Mouse (Mus musculus) midbrain, embryonic 10.5 days (tissue): ENCODE results near the gene Pdzd8. TPM values are rescaled to one million over a fixed set of nuclear protein-coding genes. Genes with fewer than 3 reads are reported as not detected.

Experiments
- DNase-seq: peaks from one replicate; pipeline ENCODE4 v3.0.0-alpha.2; 2017; ENCODE audit warnings: low spot score
- H3K27ac ChIP-seq: fragments of 300-500 bp; sonication (generic); replicated peaks from 2 replicates; pipeline ENCODE4 v1.5.1; 2016; ENCODE audit warnings: mild to moderate bottlenecking
- H3K27me3 ChIP-seq: fragments of 300-500 bp; sonication (generic); 2 replicates; pipeline ENCODE4 v1.6.1; 2016; ENCODE audit warnings: low read depth, mild to moderate bottlenecking; ENCODE audit not compliant: poor library complexity, severe bottlenecking
- H3K36me3 ChIP-seq: fragments of 300-500 bp; sonication (generic); 2 replicates; pipeline ENCODE4 v1.6.1; 2016; ENCODE audit warnings: mild to moderate bottlenecking, moderate library complexity
- H3K4me1 ChIP-seq: fragments of 300-500 bp; sonication (generic); 2 replicates; pipeline ENCODE4 v1.6.1; 2016
- H3K4me3 ChIP-seq: fragments of 300-500 bp; sonication (generic); 2 replicates; pipeline ENCODE4 v1.5.1; 2016; ENCODE audit warnings: mild to moderate bottlenecking, moderate library complexity
- H3K9me3 ChIP-seq: fragments of 300-500 bp; sonication (generic); replicated peaks from 2 replicates; pipeline ENCODE4 v1.6.1; 2016; ENCODE audit warnings: mild to moderate bottlenecking
- WGBS: fragments of 180-500 bp; shearing (Covaris S2); methylation state at CpG from one replicate; pipeline ENCODE4 v1.1.7; 2016; 5-methylcytosine and 5-hydroxymethylcytosine counted together
- polyA plus RNA-seq: library from polyadenylated mRNA; unstranded; fragments of >200 nt; fragmentation: Nextera tagmentation; extraction: Ambion mirVana; gene quantifications from 2 replicates; pipeline ENCODE4 v1.2.1, GENCODE M21; 2016

Gene Pdzd8
- polyA plus RNA-seq, 1 experiment from 2014 or later = 8.1 TPM

- no peak for DNase-seq
- Histone ChIP-seq H3K9me3 (no peaks in the 10 kb centered on the region), H3K27me3 (no peaks in the 10 kb centered on the region), H3K4me1 (no peaks in the 10 kb centered on the region), H3K36me3 (peaks cover 27% of the 10 kb centered on the region), H3K4me3 (no peak overlapping the region), H3K27ac (no peak overlapping the region)
Measured at GRCm38 (mm10) chr19:59315308-59315707, 30.3 kb downstream of the Pdzd8 start.

- no peaks in the 10 kb centered on the region for H3K4me1 ChIP-seq
- DNase-seq = no peak
- WGBS = 90% methylated on average over 5 of the region's 5 CpGs
- no peak overlapping the region for H3K4me3 ChIP-seq
- H3K36me3 ChIP-seq = peaks cover 4% of the 10 kb centered on the region; the same call in 1 of the 2 replicates
- no peaks in the 10 kb centered on the region for H3K27me3 ChIP-seq
- H3K9me3 ChIP-seq = no peaks in the 10 kb centered on the region
- H3K27ac ChIP-seq = no peak overlapping the region
Measured at GRCm38 (mm10) chr19:59292183-59292839, 53.3 kb downstream of the Pdzd8 start.

GRCm38 (mm10) chr19:59289811-59290210 lies 55.8 kb downstream of the Pdzd8 start:
- no peak for DNase-seq
- 92% methylated on average over 6 of the region's 6 CpGs for WGBS
- Histone ChIP-seq H3K27ac (no peak overlapping the region), H3K36me3 (0 out of 2 replicates have a peak, but pooled peaks cover 3% of the 10 kb centered on the region), H3K9me3 (no peaks in the 10 kb centered on the region), H3K27me3 (no peaks in the 10 kb centered on the region), H3K4me3 (no peak overlapping the region), H3K4me1 (no peaks in the 10 kb centered on the region)

GRCm38 (mm10) chr19:59289042-59289441 lies 56.5 kb downstream of the Pdzd8 start:
- H3K27me3 ChIP-seq = no peaks in the 10 kb centered on the region
- H3K36me3 ChIP-seq = 0 out of 2 replicates have a peak, but pooled peaks cover 3% of the 10 kb centered on the region
- DNase-seq = no peak

GRCm38 (mm10) chr19:59282001-59282400 lies 63.6 kb downstream of the Pdzd8 start:
- H3K4me3 ChIP-seq = no peak overlapping the region
- peak; percentile 7 for DNase-seq
- H3K27me3 ChIP-seq = no peaks in the 10 kb centered on the region
- H3K9me3 ChIP-seq = no peaks in the 10 kb centered on the region
- no peaks in the 10 kb centered on the region for H3K4me1 ChIP-seq
- peaks cover 10% of the 10 kb centered on the region; the same call in 1 of the 2 replicates for H3K36me3 ChIP-seq
- WGBS = 93% methylated on average over 3 of the region's 3 CpGs
- no peak overlapping the region for H3K27ac ChIP-seq

More at GRCm38 (mm10) chr19:59289042-59289441, 56.5 kb downstream of the Pdzd8 start:
- Histone ChIP-seq H3K4me1 (no peaks in the 10 kb centered on the region), H3K9me3 (no peaks in the 10 kb centered on the region), H3K4me3 (no peak overlapping the region), H3K27ac (no peak overlapping the region)

- peaks cover 10% of the 10 kb centered on the region; the same call in 1 of the 2 replicates for H3K36me3 ChIP-seq
- no peak for DNase-seq
- no peaks in the 10 kb centered on the region for H3K27me3 ChIP-seq
- no peak overlapping the region for H3K27ac ChIP-seq
- no peaks in the 10 kb centered on the region for H3K9me3 ChIP-seq
- no peak overlapping the region for H3K4me3 ChIP-seq
- H3K4me1 ChIP-seq = no peaks in the 10 kb centered on the region
Measured at GRCm38 (mm10) chr19:59280841-59281240, 64.7 kb downstream of the Pdzd8 start.

GRCm38 (mm10) chr19:59276354-59276753 lies 69.2 kb downstream of the Pdzd8 start:
- H3K36me3 ChIP-seq = peaks cover 7% of the 10 kb centered on the region; the same call in 1 of the 2 replicates
- 0 out of 2 replicates have a peak, but pooled peaks cover 3% of the 10 kb centered on the region for H3K4me1 ChIP-seq
- H3K27ac ChIP-seq = no peak overlapping the region
- WGBS = 90% methylated on average over 7 of the region's 7 CpGs
- no peaks in the 10 kb centered on the region for H3K9me3 ChIP-seq
- no peak for DNase-seq
- H3K27me3 ChIP-seq = peaks cover 9% of the 10 kb centered on the region; the same call in 1 of the 2 replicates
- no peak overlapping the region for H3K4me3 ChIP-seq

GRCm38 (mm10) chr19:59273190-59273589 lies 72.4 kb downstream of the Pdzd8 start:
- H3K27me3 ChIP-seq = peaks cover 39% of the 10 kb centered on the region
- DNase-seq = no peak
- no peaks in the 10 kb centered on the region for H3K9me3 ChIP-seq
- peaks cover 7% of the 10 kb centered on the region for H3K4me1 ChIP-seq
- H3K27ac ChIP-seq = no peak overlapping the region
- H3K4me3 ChIP-seq = no peak overlapping the region
- no peaks in the 10 kb centered on the region for H3K36me3 ChIP-seq
- 87% methylated on average over 7 of the region's 7 CpGs for WGBS

- WGBS = 19% methylated on average over 5 of the region's 5 CpGs
- peak overlapping the region; percentile 15; the same call in 1 of the 2 replicates for H3K4me3 ChIP-seq
- no peaks in the 10 kb centered on the region for H3K9me3 ChIP-seq
- H3K27me3 ChIP-seq = peaks cover 83% of the 10 kb centered on the region
- peak; percentile 69 for DNase-seq
- H3K27ac ChIP-seq = peak overlapping the region; percentile 38; the same call in 1 of the 2 replicates
- peaks cover 39% of the 10 kb centered on the region for H3K4me1 ChIP-seq
- no peaks in the 10 kb centered on the region for H3K36me3 ChIP-seq
Measured at GRCm38 (mm10) chr19:59267417-59267963, 78.1 kb downstream of the Pdzd8 start.

- 73% methylated on average over 6 of the region's 6 CpGs for WGBS
- H3K27ac ChIP-seq = no peak overlapping the region
- DNase-seq = no peak
- H3K9me3 ChIP-seq = no peaks in the 10 kb centered on the region
- peaks cover 47% of the 10 kb centered on the region for H3K4me1 ChIP-seq
- H3K27me3 ChIP-seq = peaks cover 86% of the 10 kb centered on the region
- no peaks in the 10 kb centered on the region for H3K36me3 ChIP-seq
- no peak overlapping the region for H3K4me3 ChIP-seq
Measured at GRCm38 (mm10) chr19:59265907-59266306, 79.7 kb downstream of the Pdzd8 start.

GRCm38 (mm10) chr19:59264838-59265532 lies 80.6 kb downstream of the Pdzd8 start:
- 62% methylated on average over 9 of the region's 9 CpGs for WGBS
- Histone ChIP-seq H3K27ac (peak overlapping the region; percentile 42; the same call in 1 of the 2 replicates), H3K27me3 (peaks cover 86% of the 10 kb centered on the region), H3K9me3 (no peaks in the 10 kb centered on the region), H3K4me1 (peaks cover 56% of the 10 kb centered on the region), H3K4me3 (no peak overlapping the region), H3K36me3 (no peaks in the 10 kb centered on the region)
- no peak for DNase-seq

- no peak for DNase-seq
- Histone ChIP-seq H3K4me1 (peaks cover 59% of the 10 kb centered on the region), H3K9me3 (no peaks in the 10 kb centered on the region)
Measured at GRCm38 (mm10) chr19:59263171-59263570, 82.4 kb downstream of the Pdzd8 start.

GRCm38 (mm10) chr19:59261604-59262003 lies 84.0 kb downstream of the Pdzd8 start:
- 44% methylated on average over 7 of the region's 7 CpGs for WGBS

More at GRCm38 (mm10) chr19:59263171-59263570, 82.4 kb downstream of the Pdzd8 start:
- WGBS = 90% methylated on average over 9 of the region's 9 CpGs
- Histone ChIP-seq H3K36me3 (no peaks in the 10 kb centered on the region), H3K4me3 (no peak overlapping the region), H3K27ac (no peak overlapping the region), H3K27me3 (peaks cover 82% of the 10 kb centered on the region)

More at GRCm38 (mm10) chr19:59261604-59262003, 84.0 kb downstream of the Pdzd8 start:
- H3K27me3 ChIP-seq = peaks cover 78% of the 10 kb centered on the region
- no peaks in the 10 kb centered on the region; the same call in 1 of the 2 replicates for H3K9me3 ChIP-seq
- no peak for DNase-seq
- H3K27ac ChIP-seq = 0 out of 2 replicates have a peak overlapping the region, but pooled peaks have one; percentile 72
- H3K4me3 ChIP-seq = peak overlapping the region; percentile 61
- no peaks in the 10 kb centered on the region for H3K36me3 ChIP-seq
- peaks cover 44% of the 10 kb centered on the region for H3K4me1 ChIP-seq
